Mouse (Mus musculus) brain, adult 2 months (tissue): ENCODE results near the gene Kidins220.

Experiments
- DNase-seq: peaks from one replicate; pipeline ENCODE4 v3.0.0; 2011; ENCODE audit warnings: low read depth, low spot score

The Kidins220 gene

DNA sequence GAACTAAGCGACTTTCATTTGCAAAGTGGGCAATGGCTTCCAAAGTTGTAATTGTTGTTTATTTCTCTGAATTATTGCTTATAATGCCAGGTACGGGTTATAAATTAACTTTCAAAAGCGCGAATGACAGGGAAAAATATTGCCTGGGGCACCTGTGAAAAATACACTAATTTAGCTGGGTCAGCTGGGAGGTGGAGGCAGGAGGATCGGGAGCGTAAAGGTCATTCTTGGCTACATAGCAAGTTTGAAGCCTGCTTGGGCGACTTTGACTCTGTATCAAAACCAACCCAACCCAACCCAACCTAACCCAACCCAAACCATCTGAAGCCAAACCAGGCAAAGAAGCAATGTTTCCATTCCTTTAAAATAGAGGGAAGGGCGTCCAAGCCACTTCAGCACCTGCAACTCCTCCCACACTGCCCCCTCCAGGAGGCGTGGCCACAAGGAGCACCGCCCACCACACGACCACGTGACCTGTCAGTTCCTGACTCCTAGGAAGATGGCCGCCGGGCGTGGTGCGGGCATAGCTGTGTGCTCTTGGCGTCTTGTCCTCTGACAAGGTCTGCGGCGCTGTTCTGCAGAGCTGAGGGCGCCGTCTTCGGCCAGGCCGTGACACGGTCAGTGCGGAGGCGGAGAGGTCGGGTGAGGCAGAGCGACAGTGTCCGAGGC, at the start of gene Kidins220:
Kidins220 (plus strand) TSS at position 480 of the 669 bp plus-strand sequence.
- DNase-seq = peak; percentile 97

- DNase-seq = no peak
These were observed 49.4 kb upstream of the Kidins220 start for GRCm38 (mm10) chr12:24925276-24925675.

DNA sequence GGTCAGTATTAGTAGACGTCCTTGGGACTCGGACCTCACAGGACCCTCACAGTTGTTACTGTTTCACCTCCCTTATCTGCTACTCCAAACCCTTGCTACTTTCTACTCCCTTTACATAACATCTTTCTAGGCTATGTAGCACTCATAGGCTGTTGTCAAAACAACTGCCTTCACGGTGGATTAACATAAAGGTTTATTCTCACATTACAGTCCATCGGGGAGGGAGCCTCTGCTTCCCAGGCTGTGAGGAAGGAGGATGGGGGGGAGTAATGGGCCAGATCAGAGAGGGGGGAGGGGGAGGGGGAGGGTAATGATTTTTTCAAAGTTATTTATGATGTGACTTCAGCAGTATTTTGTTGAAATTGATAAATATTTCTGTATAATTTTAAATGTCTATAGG, 49.0 kb upstream of the Kidins220 start:
- no peak for DNase-seq

DNA sequence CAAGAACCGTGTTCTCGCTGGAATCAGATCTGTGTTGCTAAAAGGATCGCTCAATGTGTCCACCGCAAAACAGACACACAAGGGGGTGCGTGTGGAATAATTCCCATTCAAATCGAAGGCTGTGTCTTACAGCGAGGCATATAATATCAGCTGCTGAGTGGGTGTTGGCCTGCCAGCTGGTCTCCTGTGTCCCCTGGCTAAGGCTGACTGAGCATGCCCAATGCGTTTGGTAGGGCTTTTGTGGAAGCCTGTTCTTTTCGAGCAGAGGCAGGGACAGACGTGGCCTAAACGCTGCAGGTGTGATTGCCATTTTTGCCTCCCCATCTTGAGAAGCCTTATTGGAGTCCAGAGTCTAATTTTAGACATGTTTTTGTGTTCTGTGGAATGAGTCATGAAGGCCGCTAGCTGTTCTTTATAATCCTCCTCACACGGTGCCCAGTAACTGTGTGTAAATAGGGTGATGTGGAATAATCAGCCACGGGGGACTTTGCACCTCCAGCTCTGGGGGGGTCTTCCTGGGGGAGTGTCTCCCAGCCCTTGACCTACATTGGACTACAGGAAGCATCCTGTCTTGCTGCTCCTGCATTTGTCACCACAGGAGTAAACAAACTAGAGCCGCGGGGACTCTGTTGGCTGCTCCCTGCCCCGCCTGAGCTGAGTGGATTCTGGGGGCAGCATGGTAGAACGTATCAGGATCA, 46.5 kb upstream of the Kidins220 start:
- peak; percentile 94 for DNase-seq

DNA sequence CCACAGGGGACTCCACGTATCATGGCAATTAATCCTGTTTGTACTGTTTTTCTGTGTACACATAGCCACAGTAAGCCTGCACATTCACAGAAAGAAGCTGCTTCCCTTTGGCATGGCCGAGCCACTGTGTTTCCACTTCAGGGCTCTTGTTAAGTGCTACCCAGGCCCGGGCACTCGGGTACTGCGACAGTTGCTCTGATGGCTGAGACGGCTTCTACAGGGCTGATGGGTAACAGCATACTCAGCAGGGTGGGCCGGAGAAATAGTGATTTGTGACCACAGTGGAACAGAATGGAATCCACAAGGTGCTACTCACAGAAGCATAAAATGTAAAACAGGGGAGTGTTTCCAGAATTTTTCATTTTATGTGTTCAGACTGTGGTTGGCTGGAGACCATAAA, 45.7 kb upstream of the Kidins220 start:
- DNase-seq = no peak

- DNase-seq = no peak
These were observed 44.0 kb upstream of the Kidins220 start for GRCm38 (mm10) chr12:24930760-24931159.

DNA sequence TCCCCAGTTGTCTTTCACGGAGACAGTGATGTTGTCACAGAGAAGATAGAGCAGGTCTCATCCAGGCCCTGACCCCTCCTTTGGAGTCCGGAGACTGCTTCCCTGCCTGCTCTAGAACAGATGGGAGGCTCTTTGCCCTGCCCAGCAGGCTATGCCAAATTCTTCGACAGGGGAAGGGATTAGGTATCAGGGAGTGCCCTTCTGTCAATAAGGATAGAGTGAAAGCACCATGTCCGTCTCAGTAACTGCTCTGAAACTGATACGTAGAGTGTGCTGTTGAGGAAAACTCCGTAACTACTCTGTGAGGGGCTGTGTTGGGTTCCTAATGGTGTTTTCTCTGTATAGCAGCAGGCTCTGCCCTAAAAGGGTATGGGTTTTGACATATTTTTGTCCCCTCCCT, 42.6 kb upstream of the Kidins220 start:
- DNase-seq = no peak

DNA sequence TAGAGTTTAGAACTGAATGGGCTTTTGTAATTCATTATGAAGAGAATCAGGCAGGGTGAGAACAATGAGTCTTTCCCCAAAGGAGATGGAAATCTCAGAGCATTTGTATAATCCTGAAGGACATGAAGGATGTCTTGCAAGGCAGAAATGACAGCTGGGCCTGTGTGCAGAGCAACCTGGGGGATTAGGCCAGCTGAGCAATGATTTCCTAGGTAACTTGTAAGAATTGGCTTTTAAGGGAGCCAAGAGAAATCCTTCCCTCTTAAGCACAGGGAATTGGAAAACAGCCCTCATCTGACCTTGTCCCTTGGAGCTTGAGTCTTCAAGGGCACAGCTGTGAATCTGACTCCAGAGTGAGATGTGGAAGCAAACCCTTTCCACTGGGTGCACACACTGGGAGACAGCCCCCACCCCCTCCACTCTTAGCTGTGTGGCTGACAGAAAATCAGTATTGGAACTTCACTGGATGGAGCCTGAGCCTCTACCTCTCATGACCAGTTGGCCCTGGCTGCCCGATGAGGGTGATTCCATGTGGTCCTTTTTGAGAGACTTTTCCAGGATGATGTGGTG, 41.4 kb upstream of the Kidins220 start:
- no peak for DNase-seq

- DNase-seq = no peak
These were observed 40.7 kb upstream of the Kidins220 start for GRCm38 (mm10) chr12:24933996-24934395.

GRCm38 (mm10) chr12:24936281-24936680, 38.4 kb upstream of the Kidins220 start:
- DNase-seq = no peak

DNA sequence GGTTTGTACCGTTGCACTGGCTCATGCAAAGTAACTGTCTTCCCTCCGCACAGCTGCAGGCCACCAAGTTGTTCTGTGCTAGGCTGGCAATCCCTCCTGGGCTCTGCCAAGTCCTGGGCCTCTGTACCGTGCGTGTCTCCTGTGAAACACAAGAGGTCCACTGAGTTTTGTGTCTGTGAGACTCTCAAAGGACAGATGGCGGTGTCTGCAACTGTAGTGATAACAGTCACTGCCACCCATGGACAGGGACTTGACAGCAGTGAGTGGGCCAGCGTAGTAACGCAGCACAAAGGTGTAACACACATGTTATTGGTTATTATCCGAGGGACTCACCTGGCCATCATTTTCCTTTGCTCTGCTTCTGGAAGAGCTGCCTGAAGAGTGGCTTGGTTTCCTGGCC, 35.4 kb upstream of the Kidins220 start:
- no peak for DNase-seq

DNA sequence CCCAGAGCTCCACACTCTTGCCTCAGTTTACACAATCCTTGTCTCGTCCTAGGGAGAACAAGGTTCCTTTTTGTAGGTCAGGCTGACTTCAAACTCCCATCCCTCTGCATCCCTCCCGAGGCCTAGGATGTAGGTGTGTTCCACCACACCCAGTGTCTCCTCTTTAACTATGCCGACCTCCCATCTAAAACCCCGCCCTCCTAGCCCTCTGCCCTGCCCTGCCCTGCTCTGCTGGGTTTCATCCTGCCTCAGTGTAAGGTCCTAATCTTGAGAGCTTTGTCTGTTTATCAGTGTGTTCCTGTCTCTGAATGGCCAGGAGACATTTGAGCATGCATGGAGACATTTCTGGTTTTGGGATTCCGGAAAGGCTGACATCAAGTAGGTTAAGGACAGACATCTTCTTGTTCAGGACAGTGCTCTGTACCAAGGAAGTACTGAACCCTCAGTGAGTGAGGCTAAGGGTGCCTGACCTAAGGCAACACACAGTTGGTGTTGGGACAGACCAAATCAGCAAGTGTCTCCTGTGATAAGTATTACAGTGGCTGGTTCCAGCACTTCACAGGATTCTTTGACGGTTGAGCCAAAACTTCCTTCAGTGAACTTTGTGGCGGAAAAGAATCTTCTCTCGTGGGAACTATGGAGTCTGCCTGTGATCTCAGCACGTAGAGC, 32.0 kb upstream of the Kidins220 start:
- DNase-seq = no peak

GRCm38 (mm10) chr12:24943427-24943826, 31.3 kb upstream of the Kidins220 start:
- DNase-seq = no peak

- no peak for DNase-seq
These were observed 30.1 kb upstream of the Kidins220 start for GRCm38 (mm10) chr12:24944597-24944996.

GRCm38 (mm10) chr12:24947065-24947464, 27.7 kb upstream of the Kidins220 start:
- DNase-seq = no peak

DNA sequence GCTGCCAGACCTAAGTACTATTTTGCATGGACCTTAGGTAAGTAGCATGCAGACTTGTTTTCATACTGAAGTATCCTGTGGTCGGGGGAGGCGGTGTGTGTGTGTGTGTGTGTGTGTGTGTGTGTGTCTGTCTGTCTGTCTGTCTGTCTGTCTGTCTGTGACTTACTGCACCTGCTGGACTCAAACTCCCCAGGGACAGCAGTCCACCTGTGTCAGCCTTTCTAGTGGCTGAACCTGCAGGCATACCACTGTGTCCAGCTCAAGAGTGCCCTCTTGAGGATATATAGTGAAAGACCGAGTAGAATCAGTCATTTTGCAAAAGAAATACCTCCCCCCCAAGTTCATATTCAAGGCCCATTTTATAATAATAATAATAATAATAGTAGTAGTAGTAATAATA, 26.4 kb upstream of the Kidins220 start:
- peak; percentile 64 for DNase-seq

DNA sequence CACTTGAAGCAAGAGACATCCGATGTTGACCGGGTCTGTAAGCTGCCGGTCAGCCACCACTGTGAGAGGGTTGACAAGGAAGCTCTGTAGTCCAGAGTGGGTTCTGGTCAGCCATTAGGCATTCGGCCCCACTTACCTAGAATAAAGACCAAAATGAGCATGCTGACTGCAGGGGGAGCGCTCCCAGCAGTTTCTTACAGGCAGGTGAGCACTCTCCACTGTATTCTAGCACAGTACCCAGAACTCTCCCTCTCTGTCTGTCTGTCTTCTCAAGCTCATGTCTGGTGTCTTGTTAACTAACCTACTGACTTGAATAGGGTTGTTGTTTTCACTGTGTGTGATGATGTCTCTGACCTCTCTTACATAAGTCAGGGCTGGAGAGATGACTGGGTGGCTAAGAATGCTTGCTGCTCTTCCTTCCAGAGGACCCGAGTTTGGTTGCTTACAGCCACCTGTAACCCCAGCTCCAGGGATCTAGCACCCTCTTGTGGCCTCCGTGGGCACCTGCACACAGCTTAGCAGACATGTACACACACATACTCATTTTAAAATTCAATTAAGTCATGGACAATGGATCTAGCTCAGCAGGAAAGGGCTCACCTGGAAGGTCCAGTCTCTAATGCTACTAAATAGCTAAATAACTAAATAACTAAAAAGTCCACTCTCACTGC, 24.2 kb upstream of the Kidins220 start:
- no peak for DNase-seq

DNA sequence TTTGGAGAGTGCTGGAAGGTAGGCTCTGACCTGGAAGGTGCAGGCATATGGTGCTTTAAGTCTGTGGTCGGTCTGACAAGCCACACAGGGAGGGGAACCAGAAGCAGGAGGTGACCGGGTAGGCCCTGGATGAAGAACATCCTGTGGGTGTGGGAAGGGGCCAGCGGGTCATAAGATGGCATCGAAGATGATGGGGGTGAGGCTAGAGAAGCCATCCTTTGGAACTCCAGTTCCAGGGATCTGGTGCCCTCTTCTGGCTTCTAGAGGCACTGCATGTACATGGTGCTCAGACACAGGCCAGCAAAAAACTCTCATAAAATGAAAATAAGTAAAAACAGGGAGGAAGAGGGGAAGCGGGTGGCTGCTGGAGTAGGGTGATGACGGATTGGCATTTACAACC, 22.6 kb upstream of the Kidins220 start:
- peak; percentile 77 for DNase-seq

GRCm38 (mm10) chr12:24955137-24955536, 19.6 kb upstream of the Kidins220 start:
- DNase-seq = no peak

DNA sequence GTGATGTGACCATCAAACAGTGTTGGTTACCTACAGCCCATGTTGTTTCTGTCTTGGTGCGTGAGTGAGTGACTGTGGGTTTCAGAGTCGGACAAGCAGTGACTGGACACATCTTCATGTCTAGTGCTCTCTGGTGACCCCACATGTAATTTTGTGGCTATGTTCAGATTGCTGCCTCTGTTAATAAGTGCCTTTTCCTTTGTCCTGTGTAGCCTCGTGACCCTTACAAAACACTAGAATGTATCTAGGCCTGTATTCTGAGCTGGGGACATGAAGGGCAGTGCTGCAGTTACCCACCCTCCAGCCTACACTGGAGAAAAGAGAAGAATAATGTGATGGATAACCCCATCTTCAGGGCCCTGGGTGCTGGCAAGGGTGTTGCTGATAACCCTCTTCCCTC, 16.2 kb upstream of the Kidins220 start:
- no peak for DNase-seq

DNA sequence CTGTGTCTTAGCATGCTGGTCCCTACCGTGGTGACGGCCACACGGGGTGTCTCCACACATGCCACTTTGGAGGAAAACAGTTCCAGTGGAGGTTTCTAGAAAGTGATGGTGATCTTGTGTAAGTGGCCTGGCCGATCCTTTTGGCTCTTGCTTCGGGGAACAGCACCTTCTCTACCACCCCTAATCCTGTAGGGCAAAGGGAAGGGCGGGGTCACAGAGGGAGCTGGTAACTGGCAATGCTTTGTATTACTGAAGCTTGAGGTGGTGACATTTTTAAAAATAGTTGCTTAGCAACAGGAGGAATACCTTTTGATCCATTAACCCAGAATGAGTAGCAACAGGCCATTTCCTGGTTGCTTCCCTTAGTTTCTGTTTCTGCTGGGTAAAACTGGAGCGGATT, 12.9 kb upstream of the Kidins220 start:
- no peak for DNase-seq
